Mouse (Mus musculus) heart, embryonic 11.5 days (tissue): ENCODE data around the gene Pkn2. TPM values are rescaled to one million over a fixed set of nuclear protein-coding genes. Genes with fewer than 3 reads are reported as not detected.
A peak's percentile ranks its signal among the peaks of the same experiment; 100 is the strongest.

Source experiments
- ATAC-seq: fragments of 200-750 bp; cut with Nextera tagmentation; replicated peaks from 2 replicates; pipeline ENCODE4 v1.8.0; 2017; ENCODE audit warnings: moderate library complexity; ENCODE audit not compliant: insufficient number of reproducible peaks, low FRiP score, low TSS enrichment
- H3K27ac ChIP-seq: fragments of 300-500 bp; sonication (generic); 2 replicates; pipeline ENCODE4 v1.5.1; 2014; ENCODE audit warnings: mild to moderate bottlenecking, low read depth, low read length
- H3K27me3 ChIP-seq: fragments of 300-500 bp; sonication (generic); 2 replicates; pipeline ENCODE4 v1.6.1; 2014; ENCODE audit warnings: mild to moderate bottlenecking, low read length, mixed read lengths; ENCODE audit not compliant: control insufficient read depth, insufficient read depth
- H3K36me3 ChIP-seq: fragments of 300-500 bp; sonication (generic); 2 replicates; pipeline ENCODE4 v1.6.1; 2014; ENCODE audit warnings: mild to moderate bottlenecking, low read length, moderate library complexity, mixed read lengths; ENCODE audit not compliant: control insufficient read depth, insufficient read depth
- H3K4me1 ChIP-seq: fragments of 300-500 bp; sonication (generic); 2 replicates; pipeline ENCODE4 v1.6.1; 2014; ENCODE audit warnings: low read length; ENCODE audit not compliant: control insufficient read depth, insufficient read depth
- H3K4me2 ChIP-seq: fragments of 300-500 bp; sonication (generic); 2 replicates; pipeline ENCODE4 v1.6.1; 2014; ENCODE audit warnings: mild to moderate bottlenecking, moderate library complexity
- H3K4me3 ChIP-seq: fragments of 300-500 bp; sonication (generic); 2 replicates; pipeline ENCODE4 v1.5.1; 2014; ENCODE audit warnings: low read depth, low read length
- H3K9ac ChIP-seq: fragments of 300-500 bp; sonication (generic); 2 replicates; pipeline ENCODE4 v1.6.1; 2014; ENCODE audit warnings: mild to moderate bottlenecking, low read depth, low read length, moderate library complexity
- H3K9me3 ChIP-seq: fragments of 300-500 bp; sonication (generic); replicated peaks from 2 replicates; pipeline ENCODE4 v1.6.1; 2016; ENCODE audit warnings: low read length; ENCODE audit not compliant: control insufficient read depth
- WGBS: fragments of 180-500 bp; shearing (Covaris S2); extraction: QIAGEN DNeasy Blood & Tissue Kit; methylation state at CpG from one replicate; pipeline ENCODE4 v1.1.7; 2014; ENCODE audit not compliant: insufficient replicate concordance; 5-methylcytosine and 5-hydroxymethylcytosine counted together
- polyA plus RNA-seq: library from polyadenylated mRNA; unstranded; fragments of >200 nt; fragmentation: Nextera tagmentation; extraction: Ambion mirVana; gene quantifications from 2 replicates; pipeline ENCODE4 v1.2.1, GENCODE M21; 2014

The Pkn2 gene
- polyA plus RNA-seq, 1 experiment from 2014 or later: 41.8 TPM

GRCm38 (mm10) chr3:142899683-142900082, 17.9 kb upstream of the Pkn2 start:
- Histone ChIP-seq H3K27me3 (no peaks in the 10 kb centered on the region), H3K4me3 (no peak overlapping the region), H3K27ac (no peak overlapping the region), H3K4me2 (no peak overlapping the region), H3K4me1 (no peaks in the 10 kb centered on the region), H3K9me3 (no peaks in the 10 kb centered on the region), H3K36me3 (no peaks in the 10 kb centered on the region), H3K9ac (no peak overlapping the region)
- ATAC-seq: no peak
- WGBS: 65% methylated on average over 2 of the region's 2 CpGs

DNA sequence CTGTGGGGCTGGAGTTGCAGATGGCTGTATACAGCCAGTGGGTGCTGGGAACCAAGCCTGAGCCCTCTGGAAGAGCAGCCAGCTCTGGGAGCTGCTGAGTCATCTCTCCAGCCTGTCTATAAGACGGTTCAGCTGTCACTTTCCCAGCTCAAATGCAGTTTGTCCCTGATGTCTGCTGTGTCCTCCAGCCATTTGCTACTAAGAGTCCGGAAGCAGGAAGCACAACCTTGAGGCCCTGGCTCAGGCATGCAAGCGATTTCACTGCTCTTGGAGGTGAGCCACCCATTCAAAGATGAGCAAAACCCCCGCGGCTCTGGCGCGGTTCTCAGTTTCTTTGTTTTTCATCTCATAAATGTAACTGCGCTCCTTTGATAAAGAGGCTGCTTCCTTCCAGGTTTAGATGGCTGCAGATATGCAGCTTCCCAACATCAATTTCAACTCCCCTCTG, 17.2 kb upstream of the Pkn2 start:
- H3K27me3 ChIP-seq: no peaks in the 10 kb centered on the region
- H3K36me3 ChIP-seq: no peaks in the 10 kb centered on the region
- WGBS: 76% methylated on average over 8 of the region's 8 CpGs
- H3K9me3 ChIP-seq: no peaks in the 10 kb centered on the region
- no peak overlapping the region for H3K4me3 ChIP-seq
- no peak overlapping the region for H3K27ac ChIP-seq
- ATAC-seq: no peak
- no peaks in the 10 kb centered on the region for H3K4me1 ChIP-seq
- H3K9ac ChIP-seq: no peak overlapping the region
- H3K4me2 ChIP-seq: no peak overlapping the region

- no peaks in the 10 kb centered on the region for H3K4me1 ChIP-seq
- H3K4me3 ChIP-seq: no peak overlapping the region
- H3K36me3 ChIP-seq: no peaks in the 10 kb centered on the region
- 76% methylated on average over 3 of the region's 3 CpGs for WGBS
- no peak overlapping the region for H3K27ac ChIP-seq
- H3K27me3 ChIP-seq: no peaks in the 10 kb centered on the region
- ATAC-seq: no peak
- H3K4me2 ChIP-seq: no peak overlapping the region
- no peaks in the 10 kb centered on the region for H3K9me3 ChIP-seq
- H3K9ac ChIP-seq: no peak overlapping the region
Observed at GRCm38 (mm10) chr3:142890442-142890841, 8.6 kb upstream of the Pkn2 start.

GRCm38 (mm10) chr3:142886963-142887362, 5.2 kb upstream of the Pkn2 start:
- H3K4me3 ChIP-seq: no peak overlapping the region
- no peaks in the 10 kb centered on the region for H3K36me3 ChIP-seq
- no peak overlapping the region for H3K4me2 ChIP-seq
- H3K9ac ChIP-seq: no peak overlapping the region
- H3K4me1 ChIP-seq: 0 out of 2 replicates have a peak, but pooled peaks cover 2% of the 10 kb centered on the region
- 79% methylated on average over 3 of the region's 3 CpGs for WGBS
- H3K9me3 ChIP-seq: no peaks in the 10 kb centered on the region
- H3K27me3 ChIP-seq: no peaks in the 10 kb centered on the region
- no peak overlapping the region for H3K27ac ChIP-seq
- no peak for ATAC-seq

DNA sequence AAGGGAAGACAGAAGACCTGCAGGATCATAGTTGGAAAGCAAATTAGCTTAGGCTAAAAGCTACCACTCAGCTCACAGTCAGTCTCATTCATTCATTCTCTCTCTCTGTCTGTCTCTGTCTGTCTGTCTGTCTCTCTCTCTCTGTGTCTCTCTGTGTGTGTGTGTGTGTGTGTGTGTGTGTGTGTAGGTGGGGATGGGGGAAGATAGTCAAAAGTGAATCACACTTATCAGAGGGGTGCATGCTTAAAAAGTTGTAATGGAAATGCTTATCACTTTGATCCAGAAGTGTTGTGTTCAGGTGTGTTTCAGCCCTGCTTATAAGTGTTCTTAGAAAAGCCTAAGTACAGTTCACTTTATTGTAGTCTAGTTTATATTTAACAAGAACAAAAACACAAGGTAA, 2.8 kb upstream of the Pkn2 start:
- no peak overlapping the region for H3K9ac ChIP-seq
- no peaks in the 10 kb centered on the region for H3K36me3 ChIP-seq
- 0 out of 2 replicates have a peak, but pooled peaks cover 2% of the 10 kb centered on the region for H3K4me1 ChIP-seq
- no peak overlapping the region for H3K4me3 ChIP-seq
- no peaks in the 10 kb centered on the region for H3K9me3 ChIP-seq
- H3K27ac ChIP-seq: no peak overlapping the region
- H3K27me3 ChIP-seq: no peaks in the 10 kb centered on the region
- no peak for ATAC-seq
- no peak overlapping the region for H3K4me2 ChIP-seq

- Histone ChIP-seq H3K4me3 (peak overlapping the region; percentile 99), H3K4me2 (peak overlapping the region; percentile 58), H3K36me3 (no peaks in the 10 kb centered on the region), H3K27ac (peak overlapping the region; percentile 99), H3K4me1 (0 out of 2 replicates have a peak, but pooled peaks cover 2% of the 10 kb centered on the region), H3K9ac (peak overlapping the region; percentile 97), H3K9me3 (no peaks in the 10 kb centered on the region), H3K27me3 (no peaks in the 10 kb centered on the region)
- peak; percentile 16 for ATAC-seq
- WGBS: 0% methylated on average over 35 of the region's 40 CpGs
Observed at GRCm38 (mm10) chr3:142881589-142881871, 274 bp downstream of the Pkn2 start.

GRCm38 (mm10) chr3:142880790-142881588, 815 bp downstream of the Pkn2 start:
- peak; percentile 47 for ATAC-seq
- 1% methylated on average over 53 of the region's 72 CpGs for WGBS
- no peaks in the 10 kb centered on the region for H3K27me3 ChIP-seq
- H3K9ac ChIP-seq: peak overlapping the region; percentile 97
- peak overlapping the region; percentile 99 for H3K27ac ChIP-seq
- no peaks in the 10 kb centered on the region for H3K9me3 ChIP-seq
- 0 out of 2 replicates have a peak, but pooled peaks cover 2% of the 10 kb centered on the region for H3K4me1 ChIP-seq
- no peaks in the 10 kb centered on the region for H3K36me3 ChIP-seq
- peak overlapping the region; percentile 58 for H3K4me2 ChIP-seq
- peak overlapping the region; percentile 99 for H3K4me3 ChIP-seq

DNA sequence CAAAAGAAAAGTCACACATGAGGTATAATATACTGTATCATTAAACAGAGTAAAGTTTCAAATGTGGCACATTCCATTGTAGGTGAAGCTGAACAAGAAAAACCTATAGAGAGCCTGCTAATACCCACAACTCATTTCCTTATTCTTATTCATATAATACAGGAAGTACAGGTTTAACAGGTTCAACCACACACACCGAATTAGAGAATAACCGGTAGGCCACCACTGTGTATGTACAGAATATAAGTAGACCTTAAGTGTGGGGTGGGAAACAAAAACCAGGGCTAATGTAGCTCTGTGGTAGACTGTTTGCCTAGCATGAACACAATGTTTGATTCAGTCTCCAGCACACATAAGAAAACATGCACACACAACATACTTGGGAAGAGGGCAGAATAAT, 18.6 kb downstream of the Pkn2 start:
- Histone ChIP-seq H3K4me1 (no peaks in the 10 kb centered on the region), H3K9me3 (no peaks in the 10 kb centered on the region), H3K27me3 (no peaks in the 10 kb centered on the region), H3K36me3 (no peaks in the 10 kb centered on the region), H3K27ac (no peak overlapping the region), H3K4me3 (no peak overlapping the region), H3K4me2 (no peak overlapping the region), H3K9ac (no peak overlapping the region)
- no peak for ATAC-seq
- WGBS: 95% methylated on average over 2 of the region's 2 CpGs

DNA sequence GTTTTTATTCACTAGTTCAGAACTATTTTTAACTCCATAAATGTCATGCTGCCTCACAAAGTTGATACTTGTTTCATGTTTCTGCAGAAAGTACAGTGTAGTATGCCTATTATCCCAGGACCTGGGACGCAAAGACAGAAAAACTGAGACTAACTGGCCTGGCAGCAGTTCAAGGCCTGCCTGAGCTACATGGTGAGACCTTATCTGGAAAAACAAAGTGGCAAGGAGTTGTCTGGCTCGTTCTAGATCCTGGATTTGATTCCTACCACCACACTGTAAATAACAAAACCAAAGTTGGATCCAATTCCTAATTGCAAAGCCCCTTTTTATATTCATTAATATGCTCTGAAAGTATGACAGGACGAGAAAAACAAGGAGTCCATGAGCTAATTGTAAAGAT, 25.0 kb downstream of the Pkn2 start:
- Histone ChIP-seq H3K9ac (no peak overlapping the region), H3K27ac (no peak overlapping the region), H3K9me3 (no peaks in the 10 kb centered on the region), H3K4me2 (no peak overlapping the region), H3K4me3 (no peak overlapping the region), H3K4me1 (no peaks in the 10 kb centered on the region), H3K27me3 (no peaks in the 10 kb centered on the region), H3K36me3 (no peaks in the 10 kb centered on the region)
- WGBS: 55% methylated on average over 3 of the region's 3 CpGs
- no peak for ATAC-seq
